Mouse (Mus musculus) forebrain, embryonic 12.5 days (tissue): Measurements from ENCODE around the gene Hoxb3. TPM values are rescaled to one million over a fixed set of nuclear protein-coding genes. Genes with fewer than 3 reads are reported as not detected.

Source experiments
- ATAC-seq: fragments of 200-750 bp; cut with Nextera tagmentation; 2 replicates; pipeline ENCODE4 v1.8.0; 2017; ENCODE audit warnings: moderate TSS enrichment; ENCODE audit not compliant: low FRiP score
- H3K27ac ChIP-seq: fragments of 300-500 bp; sonication (generic); 2 replicates; pipeline ENCODE4 v1.5.1; 2016; ENCODE audit warnings: mild to moderate bottlenecking
- H3K27me3 ChIP-seq: fragments of 300-500 bp; sonication (generic); 2 replicates; pipeline ENCODE4 v1.6.1; 2016; ENCODE audit warnings: mild to moderate bottlenecking
- H3K36me3 ChIP-seq: fragments of 300-500 bp; sonication (generic); replicated peaks from 2 replicates; pipeline ENCODE4 v1.6.1; 2016; ENCODE audit warnings: mild to moderate bottlenecking
- H3K4me1 ChIP-seq: fragments of 300-500 bp; sonication (generic); 2 replicates; pipeline ENCODE4 v1.6.1; 2016
- H3K4me2 ChIP-seq: fragments of 300-500 bp; sonication (generic); 2 replicates; pipeline ENCODE4 v1.6.1; 2016; ENCODE audit warnings: mild to moderate bottlenecking, moderate library complexity
- H3K4me3 ChIP-seq: fragments of 300-500 bp; sonication (generic); replicated peaks from 2 replicates; pipeline ENCODE4 v1.5.1; 2016; ENCODE audit warnings: mild to moderate bottlenecking
- H3K9ac ChIP-seq: fragments of 300-500 bp; sonication (generic); 2 replicates; pipeline ENCODE4 v1.6.1; 2016; ENCODE audit warnings: mild to moderate bottlenecking
- H3K9me3 ChIP-seq: fragments of 300-500 bp; sonication (generic); 2 replicates; pipeline ENCODE4 v1.6.1; 2016
- WGBS: fragments of 180-500 bp; shearing (Covaris S2); methylation state at CpG from one replicate; pipeline ENCODE4 v1.1.7; 2016; 5-methylcytosine and 5-hydroxymethylcytosine counted together
- polyA plus RNA-seq: library from polyadenylated mRNA; unstranded; fragments of >200 nt; fragmentation: Nextera tagmentation; extraction: Ambion mirVana; gene quantifications from 2 replicates; pipeline ENCODE4 v1.2.1, GENCODE M21; 2016

The Hoxb3 gene
- polyA plus RNA-seq, 1 experiment from 2014 or later = not detected

DNA sequence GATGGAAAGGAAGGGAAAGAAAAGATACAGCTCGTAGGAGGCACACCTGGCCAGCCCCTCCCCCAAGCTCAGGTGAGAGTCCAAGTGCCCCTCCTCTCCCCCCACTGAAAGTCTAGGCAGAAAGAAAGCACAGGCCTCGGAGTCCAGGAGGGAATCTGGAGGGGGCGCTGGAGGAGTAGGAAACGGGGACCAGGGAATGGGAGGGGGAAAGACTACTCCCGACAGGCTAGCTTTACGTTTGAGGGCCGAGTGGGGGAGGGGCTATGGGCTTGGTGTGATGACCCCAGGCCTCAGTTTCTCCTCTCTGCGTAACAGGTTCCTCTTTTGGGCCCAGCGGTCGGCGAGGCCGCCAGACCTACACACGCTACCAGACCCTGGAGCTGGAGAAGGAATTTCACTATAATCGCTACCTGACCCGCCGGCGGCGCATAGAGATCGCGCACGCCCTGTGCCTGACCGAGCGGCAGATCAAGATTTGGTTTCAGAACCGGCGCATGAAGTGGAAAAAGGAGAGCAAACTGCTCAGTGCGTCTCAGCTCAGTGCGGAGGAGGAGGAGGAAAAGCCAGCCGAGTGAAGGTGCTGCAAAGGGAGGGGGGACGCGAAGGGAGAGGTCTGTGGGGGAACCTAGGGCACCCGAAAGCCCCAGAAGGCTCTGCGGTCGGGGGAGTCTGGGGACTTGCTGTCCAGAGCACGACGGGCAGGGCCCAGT lies 22.6 kb upstream of the Hoxb3 start:
- Histone ChIP-seq H3K4me3 (no peak overlapping the region), H3K9ac (no peak overlapping the region), H3K4me1 (peaks cover 15% of the 10 kb centered on the region), H3K36me3 (no peaks in the 10 kb centered on the region), H3K27ac (no peak overlapping the region), H3K27me3 (peaks cover 100% of the 10 kb centered on the region), H3K9me3 (no peaks in the 10 kb centered on the region), H3K4me2 (no peak overlapping the region)
- WGBS = under 1% methylated on average over 35 of the region's 35 CpGs
- ATAC-seq = no peak

- H3K27ac ChIP-seq = no peak overlapping the region
- H3K4me3 ChIP-seq = no peak overlapping the region
- H3K4me1 ChIP-seq = peaks cover 15% of the 10 kb centered on the region
- WGBS = under 1% methylated on average over 8 of the region's 10 CpGs
- H3K4me2 ChIP-seq = no peak overlapping the region
- no peaks in the 10 kb centered on the region for H3K36me3 ChIP-seq
- ATAC-seq = no peak
- H3K9me3 ChIP-seq = no peaks in the 10 kb centered on the region
- H3K9ac ChIP-seq = no peak overlapping the region
- peaks cover 100% of the 10 kb centered on the region for H3K27me3 ChIP-seq
Observed at GRCm38 (mm10) chr11:96301064-96301431, 22.1 kb upstream of the Hoxb3 start.

GRCm38 (mm10) chr11:96301837-96302236 lies 21.3 kb upstream of the Hoxb3 start:
- no peak overlapping the region for H3K27ac ChIP-seq
- ATAC-seq = no peak
- H3K27me3 ChIP-seq = peaks cover 100% of the 10 kb centered on the region
- WGBS = under 1% methylated on average over 15 of the region's 15 CpGs
- no peak overlapping the region for H3K4me3 ChIP-seq
- H3K4me2 ChIP-seq = no peak overlapping the region
- peaks cover 15% of the 10 kb centered on the region for H3K4me1 ChIP-seq
- no peaks in the 10 kb centered on the region for H3K9me3 ChIP-seq
- no peak overlapping the region for H3K9ac ChIP-seq
- no peaks in the 10 kb centered on the region for H3K36me3 ChIP-seq

- H3K27me3 ChIP-seq = peaks cover 100% of the 10 kb centered on the region
- H3K4me3 ChIP-seq = no peak overlapping the region
- no peak overlapping the region for H3K4me2 ChIP-seq
- 4% methylated on average over 23 of the region's 23 CpGs for WGBS
- ATAC-seq = no peak
- H3K36me3 ChIP-seq = no peaks in the 10 kb centered on the region
- H3K9ac ChIP-seq = no peak overlapping the region
- H3K4me1 ChIP-seq = peaks cover 15% of the 10 kb centered on the region
- H3K9me3 ChIP-seq = no peaks in the 10 kb centered on the region
- H3K27ac ChIP-seq = no peak overlapping the region
Observed at GRCm38 (mm10) chr11:96302381-96303150, 20.6 kb upstream of the Hoxb3 start.

GRCm38 (mm10) chr11:96303151-96304099 lies 19.7 kb upstream of the Hoxb3 start, which contains the start of gene Hoxb5:
Hoxb5 (plus strand) TSS chr11:96303336.
- no peak within 1 kb of the TSS for H3K27ac ChIP-seq
- H3K4me2 ChIP-seq = no peak within 1 kb of the TSS
- under 1% methylated on average over 69 of the region's 69 CpGs for WGBS
- H3K9ac ChIP-seq = no peak within 1 kb of the TSS
- no peaks in the 10 kb centered on the region for H3K36me3 ChIP-seq
- no peak for ATAC-seq
- peaks cover 100% of the 10 kb centered on the region for H3K27me3 ChIP-seq
- H3K4me1 ChIP-seq = peaks cover 15% of the 10 kb centered on the region
- no peak within 1 kb of the TSS; the same call in 1 of the 2 replicates for H3K4me3 ChIP-seq
- H3K9me3 ChIP-seq = no peaks in the 10 kb centered on the region

- no peak overlapping the region for H3K9ac ChIP-seq
- no peak overlapping the region for H3K4me3 ChIP-seq
Observed at GRCm38 (mm10) chr11:96304381-96305195, 18.5 kb upstream of the Hoxb3 start.

DNA sequence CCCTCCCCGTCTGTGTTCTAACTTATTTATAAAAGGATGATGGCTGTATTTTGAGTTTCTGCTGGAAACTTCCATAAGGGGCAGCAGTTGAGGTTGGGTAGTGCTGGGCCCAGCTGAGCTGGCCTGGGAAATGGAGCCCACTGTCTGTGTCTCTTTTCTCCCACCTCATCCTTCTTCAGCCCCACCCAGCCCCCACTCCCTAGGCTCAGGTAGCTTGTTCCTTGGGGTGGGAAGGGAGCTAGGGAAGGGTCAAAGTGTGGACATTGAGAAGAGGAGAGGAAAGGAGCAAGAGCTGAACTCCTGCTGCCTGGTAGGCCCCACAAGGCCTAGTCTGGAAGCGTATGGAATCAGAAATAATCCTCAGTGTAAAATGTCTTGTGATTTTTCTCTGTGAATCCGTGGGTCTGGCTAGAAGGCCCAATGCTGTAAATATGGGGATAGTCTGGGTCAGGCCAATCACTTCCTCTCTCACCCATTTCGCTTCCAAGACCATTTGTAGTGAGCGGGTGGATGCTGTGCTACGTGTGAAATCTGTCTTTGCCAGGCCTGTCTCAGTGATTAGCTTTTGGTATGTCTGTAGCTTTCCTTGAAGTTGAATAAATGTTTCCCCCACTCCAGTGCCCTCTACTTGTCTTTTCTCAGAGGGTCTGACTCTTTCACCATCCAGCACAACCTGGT lies 17.5 kb upstream of the Hoxb3 start:
- Histone ChIP-seq H3K27ac (no peak overlapping the region), H3K4me1 (peaks cover 9% of the 10 kb centered on the region), H3K36me3 (no peaks in the 10 kb centered on the region), H3K4me2 (no peak overlapping the region), H3K27me3 (peaks cover 100% of the 10 kb centered on the region), H3K9ac (no peak overlapping the region), H3K4me3 (no peak overlapping the region), H3K9me3 (no peaks in the 10 kb centered on the region)
- WGBS = 12% methylated on average over 6 of the region's 6 CpGs
- ATAC-seq = no peak

More at GRCm38 (mm10) chr11:96304381-96305195, 18.5 kb upstream of the Hoxb3 start:
- no peak for ATAC-seq
- peaks cover 12% of the 10 kb centered on the region for H3K4me1 ChIP-seq
- H3K36me3 ChIP-seq = no peaks in the 10 kb centered on the region
- no peak overlapping the region for H3K4me2 ChIP-seq
- WGBS = 1% methylated on average over 38 of the region's 38 CpGs
- no peak overlapping the region for H3K27ac ChIP-seq
- H3K27me3 ChIP-seq = peaks cover 100% of the 10 kb centered on the region
- no peaks in the 10 kb centered on the region for H3K9me3 ChIP-seq

DNA sequence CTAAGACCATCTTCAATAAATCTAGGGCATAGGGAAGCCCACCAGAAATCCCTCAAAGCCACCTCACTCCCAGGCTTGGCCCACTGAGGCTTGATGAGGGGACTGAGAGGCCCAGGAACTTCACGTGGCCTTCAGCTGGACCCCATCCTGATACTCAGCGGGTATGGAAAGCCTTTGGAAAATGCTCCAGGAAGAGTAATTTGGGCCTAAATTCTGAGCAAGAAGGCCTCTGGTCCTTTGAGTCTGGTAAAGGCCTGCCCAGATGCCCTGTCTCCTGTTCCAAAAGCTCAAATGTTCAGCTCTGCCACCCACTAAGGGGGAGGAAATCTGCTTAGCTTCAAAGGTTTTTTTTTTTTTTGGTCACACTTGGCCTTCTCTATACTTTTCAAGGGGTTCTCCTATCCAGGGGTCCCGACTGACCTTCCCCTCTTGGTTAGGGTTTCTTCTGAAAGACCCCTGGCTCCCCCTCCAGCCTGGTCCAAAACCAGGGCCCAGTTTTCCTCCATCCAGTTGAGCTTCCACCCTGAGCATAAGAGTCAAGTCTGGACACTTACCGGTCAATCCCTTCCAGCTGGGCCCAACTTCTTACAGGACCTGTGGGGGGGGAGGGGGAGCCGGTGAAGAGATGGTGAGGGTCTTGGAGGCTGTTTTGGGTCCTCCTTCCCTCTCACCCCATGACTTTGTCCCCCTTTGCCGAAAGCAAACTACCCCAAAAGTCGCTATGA lies 16.8 kb upstream of the Hoxb3 start:
- Histone ChIP-seq H3K9ac (no peak overlapping the region), H3K4me3 (no peak overlapping the region), H3K4me2 (no peak overlapping the region), H3K36me3 (no peaks in the 10 kb centered on the region), H3K4me1 (peaks cover 9% of the 10 kb centered on the region), H3K27me3 (peaks cover 100% of the 10 kb centered on the region), H3K9me3 (no peaks in the 10 kb centered on the region), H3K27ac (no peak overlapping the region)
- no peak for ATAC-seq
- WGBS = 5% methylated on average over 7 of the region's 7 CpGs

- no peak overlapping the region for H3K9ac ChIP-seq
- H3K36me3 ChIP-seq = no peaks in the 10 kb centered on the region
- WGBS = 6% methylated on average over 13 of the region's 13 CpGs
- ATAC-seq = no peak
- peaks cover 100% of the 10 kb centered on the region for H3K27me3 ChIP-seq
- no peak overlapping the region for H3K27ac ChIP-seq
- no peaks in the 10 kb centered on the region for H3K9me3 ChIP-seq
- H3K4me2 ChIP-seq = no peak overlapping the region
- H3K4me3 ChIP-seq = no peak overlapping the region
- peaks cover 9% of the 10 kb centered on the region for H3K4me1 ChIP-seq
Observed at GRCm38 (mm10) chr11:96306908-96307269, 16.2 kb upstream of the Hoxb3 start.

GRCm38 (mm10) chr11:96308763-96309162 lies 14.4 kb upstream of the Hoxb3 start:
- 21% methylated on average over 4 of the region's 4 CpGs for WGBS
- Histone ChIP-seq H3K4me1 (peaks cover 2% of the 10 kb centered on the region), H3K4me2 (no peak overlapping the region), H3K36me3 (no peaks in the 10 kb centered on the region), H3K4me3 (no peak overlapping the region), H3K27ac (no peak overlapping the region), H3K27me3 (peaks cover 100% of the 10 kb centered on the region), H3K9ac (no peak overlapping the region), H3K9me3 (no peaks in the 10 kb centered on the region)
- no peak for ATAC-seq

DNA sequence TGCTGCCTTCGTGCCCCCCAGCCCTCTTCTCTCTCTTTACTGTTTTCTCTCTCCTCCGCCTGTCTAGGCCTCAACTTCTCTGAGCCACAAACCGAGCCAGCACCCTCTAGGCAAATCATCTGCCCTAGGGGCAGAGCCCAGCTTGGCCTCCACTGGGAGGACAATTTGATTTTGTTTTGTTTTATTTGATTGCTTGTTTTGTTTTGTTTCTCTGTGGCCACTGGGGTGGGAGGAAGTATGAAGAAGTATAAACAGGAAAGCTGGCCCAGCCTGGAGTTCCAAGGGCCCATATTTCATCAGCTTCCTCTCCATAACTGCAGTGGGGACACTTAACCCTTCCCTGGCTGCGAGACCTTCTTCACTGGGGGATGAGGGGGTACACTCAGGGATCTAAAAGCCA lies 13.8 kb upstream of the Hoxb3 start:
- no peak overlapping the region for H3K4me3 ChIP-seq
- no peak for ATAC-seq

More for the DNA sequence above, 13.8 kb upstream of the Hoxb3 start:
- Histone ChIP-seq H3K9me3 (no peaks in the 10 kb centered on the region), H3K4me2 (no peak overlapping the region), H3K36me3 (no peaks in the 10 kb centered on the region), H3K27ac (no peak overlapping the region), H3K9ac (no peak overlapping the region), H3K27me3 (peaks cover 100% of the 10 kb centered on the region), H3K4me1 (no peaks in the 10 kb centered on the region; the same call in 1 of the 2 replicates)
- 10% methylated on average over 4 of the region's 4 CpGs for WGBS
